15 mouse cellular contexts compared by ENCODE assay signal in genomic region chr12:82078740-82079139, GRCm38 (mm10).
"Had no signal": no experiment of that assay in that cellular context is flagged by ENCODE, and none has a peak within 500 bp of the region (broad histone marks: within the 10 kb centered on the region; RNA-seq: fewer than 3 reads in every experiment).

No protein-coding gene starts in this region.

- H3K4me3 ChIP-seq: lung, embryonic 15.5 days; megakaryocyte, embryonic 14.5 days; midbrain, embryonic 13.5 days; midbrain, embryonic 15.5 days; neural tube, embryonic 12.5 days; stomach, embryonic 15.5 days had no signal

- H3K27ac ChIP-seq: lung, embryonic 15.5 days; macrophage; midbrain, embryonic 13.5 days; midbrain, embryonic 15.5 days; neural tube, embryonic 12.5 days; stomach, embryonic 15.5 days; stomach, postnatal 0 days had no signal

- DNase-seq: lung, adult 2 months; lung, postnatal 14 days; lung, postnatal 36 days; right cerebral cortex, postnatal 14 days; thymus, adult 2 months; thymus, postnatal 25 days; thymus, postnatal 4 days had no signal
